Mouse (Mus musculus): Measurements from ENCODE around the gene Wdr90. TPM values are rescaled to one million over a fixed set of nuclear protein-coding genes. Genes with fewer than 3 reads are reported as not detected.

The Wdr90 gene
- 2.7 and 3.4 TPM in 2 replicates for polyA plus RNA-seq (2015; fragmentation: Nextera tagmentation; extraction: Ambion mirVana)

DNA sequence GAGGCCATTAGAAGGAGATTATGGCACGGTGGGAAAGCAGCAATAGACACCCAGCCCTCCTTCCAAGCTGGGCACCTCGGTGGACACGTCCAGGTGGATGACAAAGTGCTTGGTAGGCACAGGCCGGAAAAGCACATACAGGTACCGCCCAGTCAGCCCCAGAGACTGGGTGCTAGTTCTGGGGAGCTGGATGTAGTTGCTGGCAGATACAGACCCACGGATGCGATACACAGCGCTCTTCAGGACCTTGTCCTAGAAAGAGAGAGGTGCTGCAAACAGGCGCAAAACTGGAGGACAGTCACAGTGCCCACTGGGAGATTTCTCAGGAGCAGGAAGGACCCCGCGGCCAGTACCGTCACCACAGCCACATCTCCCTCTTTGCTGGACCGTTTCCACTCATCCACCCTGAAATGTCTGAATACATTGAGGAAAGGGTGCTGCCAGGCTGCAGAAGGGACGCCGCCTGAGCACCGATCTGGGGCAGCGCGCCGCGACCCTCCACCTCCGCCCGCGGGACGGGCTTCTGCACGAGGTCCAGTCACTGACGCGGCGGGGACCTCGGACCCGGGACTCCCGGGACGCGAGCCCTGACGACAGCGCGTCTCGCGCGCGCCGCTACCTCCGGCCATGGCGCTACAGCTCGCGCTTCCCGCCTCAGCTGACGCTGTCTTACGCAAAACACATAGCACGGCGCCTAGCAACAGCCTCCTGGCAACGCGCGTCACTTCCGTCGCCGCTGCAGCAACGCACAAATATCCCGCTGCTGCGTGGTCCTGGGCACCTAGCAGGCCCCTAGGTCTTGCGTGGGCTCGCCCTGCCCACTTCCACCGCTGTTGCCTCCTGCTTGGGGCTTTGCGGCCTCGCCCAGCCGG is at the start of gene Wdr90:
TSS of gene Wdr90 (minus strand) at position 670 of the 872 bp plus-strand sequence.
- Histone ChIP-seq H3K4me3 (ENCODE audit: low read depth, low read length) (peak within 1 kb of the TSS; percentile 57), H3K27me3 (ENCODE audit: insufficient read depth, low read length) (no peaks in the 10 kb centered on the region), H3K36me3 (replicated peaks; ENCODE audit: insufficient read depth, low read length) (peaks cover 4% of the 10 kb centered on the region; the same call in 1 of the 2 replicates), H3K4me1 (ENCODE audit: insufficient read depth) (peaks cover 15% of the 10 kb centered on the region), H3K4me2 (ENCODE audit: low read depth, low read length) (peak within 1 kb of the TSS; percentile 83), H3K9me3 (ENCODE audit: low read length) (no peaks in the 10 kb centered on the region), H3K9ac (replicated peaks) (peak within 1 kb of the TSS; percentile 60), H3K27ac (ENCODE audit: low read depth) (peak within 1 kb of the TSS; percentile 73)
- peak; percentile 49 for TF ChIP-seq CTCF (IDR thresholded peaks at IDR 0.05; ENCODE audit: low read depth)
- no peak for TF ChIP-seq EP300 (IDR thresholded peaks at IDR 0.05; ENCODE audit: low read depth)
- DNase-seq (peak; percentile 90), ATAC-seq (peak; percentile 88)
- 4% methylated on average over 59 of the region's 65 CpGs for WGBS (ENCODE audit: insufficient replicate concordance)

DNA sequence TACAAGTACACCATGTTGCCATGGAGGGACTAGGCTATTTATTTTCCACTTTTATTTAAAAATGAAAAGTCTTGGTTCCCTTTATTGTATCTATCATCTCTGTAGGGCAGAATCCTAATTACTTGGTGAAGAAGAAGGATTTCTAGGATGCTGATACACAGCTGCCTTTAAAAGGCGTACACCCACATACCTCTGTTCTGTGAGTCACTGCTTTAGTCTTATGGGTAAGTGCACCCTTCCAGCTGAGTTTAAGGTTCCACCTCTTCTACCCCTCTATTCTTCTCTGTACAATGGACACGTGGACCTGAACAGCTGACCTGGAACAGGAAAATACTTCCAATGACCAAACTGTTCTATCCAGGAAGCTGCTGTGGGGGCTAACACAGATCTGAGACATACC is 46.3 kb upstream of the Wdr90 start:
- Histone ChIP-seq H3K4me2 (ENCODE audit: low read depth, low read length) (no peak overlapping the region), H3K36me3 (replicated peaks; ENCODE audit: insufficient read depth, low read length) (no peaks in the 10 kb centered on the region), H3K4me1 (ENCODE audit: insufficient read depth) (no peaks in the 10 kb centered on the region), H3K27me3 (ENCODE audit: insufficient read depth, low read length) (no peaks in the 10 kb centered on the region), H3K4me3 (ENCODE audit: low read depth, low read length) (no peak overlapping the region), H3K9me3 (ENCODE audit: low read length) (no peaks in the 10 kb centered on the region), H3K27ac (ENCODE audit: low read depth) (no peak overlapping the region), H3K9ac (replicated peaks) (no peak overlapping the region)
- 88% methylated on average over 2 of the region's 2 CpGs for WGBS (ENCODE audit: insufficient replicate concordance)
- ATAC-seq, result no peak
- TF ChIP-seq CTCF (IDR thresholded peaks at IDR 0.05; ENCODE audit: low read depth) (no peak), EP300 (IDR thresholded peaks at IDR 0.05; ENCODE audit: low read depth) (no peak)
- DNase-seq, result no peak

DNA sequence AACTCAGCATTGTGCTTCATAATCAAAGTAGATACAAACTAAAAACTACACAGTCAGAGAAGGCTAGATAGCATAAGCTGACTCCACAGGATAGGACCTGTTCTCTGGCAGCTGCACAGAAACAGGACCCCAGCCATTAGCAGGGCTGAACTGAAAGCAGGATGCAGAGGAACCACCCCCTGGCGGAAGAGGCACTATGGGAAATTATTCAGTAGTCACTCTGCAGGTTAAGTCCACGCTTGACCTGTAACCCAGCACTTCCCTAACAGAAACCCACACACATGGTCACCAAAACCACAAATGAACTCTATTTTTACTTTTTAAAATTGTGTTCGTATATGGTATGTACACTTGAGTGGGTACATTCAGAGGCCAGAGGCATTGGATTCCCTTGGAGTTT is 41.8 kb upstream of the Wdr90 start:
- H3K9ac ChIP-seq (replicated peaks), result no peak overlapping the region
- no peak overlapping the region for H3K4me3 ChIP-seq (ENCODE audit: low read depth, low read length)
- DNase-seq, result no peak
- H3K36me3 ChIP-seq (replicated peaks; ENCODE audit: insufficient read depth, low read length), result 0 out of 2 replicates have a peak, but pooled peaks cover 5% of the 10 kb centered on the region
- H3K9me3 ChIP-seq (ENCODE audit: low read length), result no peaks in the 10 kb centered on the region
- H3K4me1 ChIP-seq (ENCODE audit: insufficient read depth), result no peaks in the 10 kb centered on the region
- 54% methylated on average over 3 of the region's 3 CpGs for WGBS (ENCODE audit: insufficient replicate concordance)
- no peak overlapping the region for H3K27ac ChIP-seq (ENCODE audit: low read depth)
- ATAC-seq, result no peak
- H3K4me2 ChIP-seq (ENCODE audit: low read depth, low read length), result no peak overlapping the region
- TF ChIP-seq EP300 (IDR thresholded peaks at IDR 0.05; ENCODE audit: low read depth) (no peak), CTCF (IDR thresholded peaks at IDR 0.05; ENCODE audit: low read depth) (no peak)
- no peaks in the 10 kb centered on the region for H3K27me3 ChIP-seq (ENCODE audit: insufficient read depth, low read length)

DNA sequence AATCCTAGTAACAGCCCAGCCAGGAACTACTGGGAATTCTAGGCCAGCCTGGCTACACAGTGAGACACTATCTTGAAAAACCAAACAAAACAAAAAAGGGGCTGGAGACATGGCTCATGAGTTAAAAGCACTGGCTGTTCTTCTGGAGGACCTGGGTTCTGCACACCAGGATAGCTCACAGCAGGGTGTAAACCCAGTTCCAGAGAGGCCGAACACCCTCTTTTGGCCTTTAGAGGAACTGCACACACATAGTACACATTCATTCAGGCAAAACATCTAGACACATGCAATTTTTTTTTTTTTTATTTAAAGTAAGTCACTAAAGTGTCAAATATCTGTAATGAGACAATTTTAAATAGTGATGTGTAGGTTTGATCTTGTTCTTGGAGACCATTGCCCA is 38.9 kb upstream of the Wdr90 start:
- H3K36me3 ChIP-seq (replicated peaks; ENCODE audit: insufficient read depth, low read length), result 0 out of 2 replicates have a peak, but pooled peaks cover 5% of the 10 kb centered on the region
- H3K4me3 ChIP-seq (ENCODE audit: low read depth, low read length), result no peak overlapping the region
- H3K27me3 ChIP-seq (ENCODE audit: insufficient read depth, low read length), result no peaks in the 10 kb centered on the region
- ATAC-seq (no peak), DNase-seq (no peak)
- WGBS (ENCODE audit: insufficient replicate concordance), result 93% methylated on average over 1 of the region's 1 CpGs
- H3K9me3 ChIP-seq (ENCODE audit: low read length), result no peaks in the 10 kb centered on the region
- 0 out of 2 replicates have a peak, but pooled peaks cover 2% of the 10 kb centered on the region for H3K4me1 ChIP-seq (ENCODE audit: insufficient read depth)
- TF ChIP-seq CTCF (IDR thresholded peaks at IDR 0.05; ENCODE audit: low read depth) (peak; percentile 21; the same call in 1 of the 2 replicates), EP300 (IDR thresholded peaks at IDR 0.05; ENCODE audit: low read depth) (no peak)
- no peak overlapping the region for H3K9ac ChIP-seq (replicated peaks)
- no peak overlapping the region for H3K4me2 ChIP-seq (ENCODE audit: low read depth, low read length)
- H3K27ac ChIP-seq (ENCODE audit: low read depth), result no peak overlapping the region

DNA sequence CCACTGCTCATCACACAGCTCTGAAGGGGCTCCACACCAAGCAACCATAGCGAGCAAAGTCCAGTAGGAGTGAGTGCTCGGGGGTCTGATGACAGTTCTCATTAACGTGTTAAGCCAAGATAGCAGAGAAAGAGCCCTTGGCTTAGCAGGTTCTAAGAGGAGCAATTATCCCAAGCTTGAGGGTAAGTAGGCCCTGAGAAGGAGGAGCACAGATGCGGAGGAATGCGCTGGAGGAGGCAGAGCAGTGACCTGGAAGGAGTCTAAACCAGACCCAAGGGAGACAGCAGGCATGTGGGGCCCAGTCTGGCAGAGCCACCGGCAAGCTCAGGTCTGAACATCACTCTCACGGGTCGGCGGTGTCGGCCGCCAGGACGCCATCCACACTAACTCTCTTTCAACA is 34.6 kb upstream of the Wdr90 start:
- H3K4me1 ChIP-seq (ENCODE audit: insufficient read depth), result 0 out of 2 replicates have a peak, but pooled peaks cover 2% of the 10 kb centered on the region

DNA sequence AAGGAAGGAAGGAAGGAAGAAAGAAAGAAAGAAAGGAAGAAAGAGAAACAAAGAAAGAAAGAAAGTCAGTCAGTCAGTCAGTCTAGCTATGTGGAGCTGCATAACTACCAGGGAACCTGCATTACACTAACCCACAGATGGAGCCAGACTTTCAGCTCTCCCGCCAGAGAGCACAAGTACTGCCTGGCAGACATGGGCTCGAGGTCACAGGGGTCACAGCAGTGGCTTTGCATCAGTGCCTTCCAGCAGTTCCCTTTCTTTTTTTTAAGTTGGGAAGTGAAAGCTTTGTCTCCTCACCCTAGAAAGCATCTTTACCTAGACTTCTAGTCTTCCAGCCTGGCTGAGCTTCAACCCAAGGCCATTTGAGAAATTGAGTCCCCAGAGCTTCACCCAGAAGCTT is 34.1 kb upstream of the Wdr90 start:
- Histone ChIP-seq H3K9me3 (ENCODE audit: low read length) (no peaks in the 10 kb centered on the region), H3K27me3 (ENCODE audit: insufficient read depth, low read length) (no peaks in the 10 kb centered on the region), H3K4me2 (ENCODE audit: low read depth, low read length) (no peak overlapping the region), H3K4me3 (ENCODE audit: low read depth, low read length) (no peak overlapping the region), H3K27ac (ENCODE audit: low read depth) (no peak overlapping the region), H3K9ac (replicated peaks) (no peak overlapping the region), H3K36me3 (replicated peaks; ENCODE audit: insufficient read depth, low read length) (peaks cover 3% of the 10 kb centered on the region; the same call in 1 of the 2 replicates), H3K4me1 (ENCODE audit: insufficient read depth) (0 out of 2 replicates have a peak, but pooled peaks cover 2% of the 10 kb centered on the region)
- TF ChIP-seq CTCF (IDR thresholded peaks at IDR 0.05; ENCODE audit: low read depth) (0 out of 2 replicates have a peak, but pooled peaks have one; percentile 4), EP300 (IDR thresholded peaks at IDR 0.05; ENCODE audit: low read depth) (no peak)
- 52% methylated on average over 2 of the region's 2 CpGs for WGBS (ENCODE audit: insufficient replicate concordance)
- ATAC-seq (no peak), DNase-seq (no peak)

More for the DNA sequence above, 34.6 kb upstream of the Wdr90 start:
- Histone ChIP-seq H3K36me3 (replicated peaks; ENCODE audit: insufficient read depth, low read length) (peaks cover 5% of the 10 kb centered on the region; the same call in 1 of the 2 replicates), H3K27me3 (ENCODE audit: insufficient read depth, low read length) (no peaks in the 10 kb centered on the region), H3K4me2 (ENCODE audit: low read depth, low read length) (no peak overlapping the region), H3K9me3 (ENCODE audit: low read length) (no peaks in the 10 kb centered on the region), H3K4me3 (ENCODE audit: low read depth, low read length) (no peak overlapping the region), H3K9ac (replicated peaks) (no peak overlapping the region), H3K27ac (ENCODE audit: low read depth) (no peak overlapping the region)
- DNase-seq (no peak), ATAC-seq (no peak)
- TF ChIP-seq EP300 (IDR thresholded peaks at IDR 0.05; ENCODE audit: low read depth) (no peak), CTCF (IDR thresholded peaks at IDR 0.05; ENCODE audit: low read depth) (no peak)
- WGBS (ENCODE audit: insufficient replicate concordance), result 73% methylated on average over 12 of the region's 12 CpGs

Measured in liver, postnatal 0 days (tissue).